Mouse (Mus musculus): Measurements from ENCODE around the gene Nploc4. TPM values are rescaled to one million over a fixed set of nuclear protein-coding genes. Genes with fewer than 3 reads are reported as not detected.
A peak's percentile ranks its signal among the peaks of the same experiment; 100 is the strongest.

The Nploc4 gene
- total RNA-seq, 1 experiment = 57.7 TPM

DNA sequence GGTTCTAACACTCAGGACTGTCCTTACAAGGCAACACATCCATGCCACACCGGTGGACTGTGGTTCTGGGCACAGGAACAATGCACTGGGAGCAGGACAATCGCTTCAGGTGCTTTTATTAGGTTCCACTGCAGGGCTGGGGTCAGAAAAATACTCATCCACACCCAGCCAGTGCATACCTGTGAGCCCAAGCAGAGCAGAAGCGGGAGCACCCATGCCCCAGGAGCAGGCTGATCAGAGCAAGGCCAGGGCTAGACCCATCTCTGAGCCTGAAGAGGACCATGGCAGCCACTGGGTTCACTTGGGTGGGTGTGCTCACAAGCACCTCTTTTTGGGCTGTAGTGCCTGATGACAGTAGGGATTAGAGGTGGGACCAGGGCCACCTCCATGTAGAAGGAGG, 57.2 kb downstream of the Nploc4 start:
- H3K27ac ChIP-seq (ENCODE audit: insufficient read depth, low read depth, low read length, poor library complexity, severe bottlenecking) = no peak overlapping the region

DNA sequence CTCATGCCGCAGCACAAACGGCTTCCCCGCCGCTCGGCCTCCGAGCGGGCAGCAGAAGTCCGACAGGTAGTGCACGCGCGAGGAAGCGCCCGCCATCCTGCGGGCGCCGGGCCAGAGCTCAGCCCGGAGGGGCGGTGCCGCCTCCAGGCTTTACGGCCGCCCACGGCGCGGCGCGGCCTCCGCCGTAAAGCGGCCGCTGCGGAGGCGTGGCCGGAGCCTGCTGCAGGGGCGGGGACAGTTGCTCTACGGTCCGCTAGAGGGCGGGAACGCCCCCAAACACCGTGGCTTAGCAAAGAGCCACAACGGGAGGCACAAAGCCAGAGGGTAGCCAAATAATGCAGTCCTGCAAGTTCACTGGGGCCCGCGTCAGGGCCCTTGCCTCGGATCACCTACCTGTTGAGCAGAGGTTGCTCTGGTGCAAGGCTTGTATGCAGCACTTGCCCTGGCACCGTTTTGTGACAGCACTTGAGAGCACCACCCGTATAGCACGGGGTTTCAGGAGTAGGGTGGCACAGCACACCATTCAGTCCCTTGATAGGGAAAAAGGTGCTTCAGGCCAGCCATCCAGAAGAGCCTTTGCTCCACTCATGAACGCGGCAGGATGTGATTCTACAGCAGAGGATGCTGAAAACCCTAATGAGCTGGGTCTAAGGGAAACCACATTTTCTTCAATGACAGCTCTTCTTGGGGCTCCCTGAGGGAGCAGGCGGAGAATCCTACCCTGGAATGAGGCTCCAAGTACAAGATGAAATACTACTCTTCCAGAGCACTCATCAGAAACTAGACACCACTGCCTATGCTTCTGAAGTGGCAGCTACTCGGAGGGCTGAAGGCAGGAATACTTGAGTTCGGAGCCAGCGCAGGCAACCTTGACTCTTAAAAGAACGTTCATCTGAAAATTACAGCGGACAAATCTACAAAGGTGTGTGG, 58.6 kb downstream of the Nploc4 start, which contains the start of gene Faap100:
Gene Faap100 (minus strand): TSS at position 154 of the 930 bp plus-strand sequence.
- in situ Hi-C loops (cut with MboI; ENCODE audit: low sequenced_read_pairs in 2 of 2, unreplicated experiment in 2 of 2) = no loop called here
- no peaks in the 10 kb centered on the region for H3K9me3 ChIP-seq (ENCODE audit: control insufficient read depth, insufficient read depth, low read depth, low read length)
- H3K36me3 ChIP-seq (ENCODE audit: control insufficient read depth, insufficient read depth, low read length, poor library complexity, severe bottlenecking) = peaks cover 42% of the 10 kb centered on the region
- no peak within 1 kb of the TSS for H3K27ac ChIP-seq (ENCODE audit: insufficient read depth, low read depth, low read length, poor library complexity, severe bottlenecking)
- peaks cover 0 to 6% of the 10 kb centered on the region in 2 experiments; a peak in 1 of 4 replicates for H3K4me1 ChIP-seq (ENCODE audit: control insufficient read depth in 2 of 2, insufficient read depth in 2 of 2, low read length in 2 of 2, poor library complexity in 1 of 2)
- H3K9ac ChIP-seq (ENCODE audit: insufficient read depth, low read depth, low read length, poor library complexity, severe bottlenecking) = peak within 1 kb of the TSS; percentile 77
- TF ChIP-seq MAFK (IDR thresholded peaks at IDR 0.05; ENCODE audit: insufficient read depth, low read depth, low read length) (no peak), HCFC1 (IDR thresholded peaks at IDR 0.05; ENCODE audit: borderline replicate concordance, insufficient read depth, low read length) (peak; percentile 67; the same call in 1 of the 2 replicates), CHD2 (IDR thresholded peaks at IDR 0.05; ENCODE audit: low read depth, low read length) (no peak), ZC3H11A (IDR thresholded peaks at IDR 0.05; ENCODE audit: borderline replicate concordance, low read depth, low read length) (no peak), ZNF384 (IDR thresholded peaks at IDR 0.05; ENCODE audit: low read depth, low read length) (no peak)
- peak within 1 kb of the TSS; percentile 82 to 94 for H3K4me3 ChIP-seq (ENCODE audit: insufficient read depth in 1 of 2, low read depth in 1 of 2, low read length in 2 of 2, poor library complexity in 1 of 2, severe bottlenecking in 1 of 2)
- DNase-seq (ENCODE audit: low read depth, low spot score) = peak; percentile 89

More for the DNA sequence above, 57.2 kb downstream of the Nploc4 start:
- no peak for DNase-seq (ENCODE audit: low read depth, low spot score)
- no peak overlapping the region for H3K9ac ChIP-seq (ENCODE audit: insufficient read depth, low read depth, low read length, poor library complexity, severe bottlenecking)
- H3K9me3 ChIP-seq (ENCODE audit: control insufficient read depth, insufficient read depth, low read depth, low read length) = no peaks in the 10 kb centered on the region
- H3K36me3 ChIP-seq (ENCODE audit: control insufficient read depth, insufficient read depth, low read length, poor library complexity, severe bottlenecking) = peaks cover 44% of the 10 kb centered on the region
- no peak overlapping the region for H3K4me3 ChIP-seq (ENCODE audit: insufficient read depth in 1 of 2, low read depth in 1 of 2, low read length in 2 of 2, poor library complexity in 1 of 2, severe bottlenecking in 1 of 2)
- H3K4me1 ChIP-seq (ENCODE audit: control insufficient read depth in 2 of 2, insufficient read depth in 2 of 2, low read length in 2 of 2, poor library complexity in 1 of 2) = peaks cover 0 to 6% of the 10 kb centered on the region in 2 experiments; a peak in 1 of 4 replicates
- in situ Hi-C loops (cut with MboI; ENCODE audit: low sequenced_read_pairs in 2 of 2, unreplicated experiment in 2 of 2) = no loop called here
- TF ChIP-seq ZNF384 (IDR thresholded peaks at IDR 0.05; ENCODE audit: low read depth, low read length) (no peak), MAFK (IDR thresholded peaks at IDR 0.05; ENCODE audit: insufficient read depth, low read depth, low read length) (no peak), HCFC1 (IDR thresholded peaks at IDR 0.05; ENCODE audit: borderline replicate concordance, insufficient read depth, low read length) (no peak), ZC3H11A (IDR thresholded peaks at IDR 0.05; ENCODE audit: borderline replicate concordance, low read depth, low read length) (no peak), CHD2 (IDR thresholded peaks at IDR 0.05; ENCODE audit: low read depth, low read length) (no peak)

DNA sequence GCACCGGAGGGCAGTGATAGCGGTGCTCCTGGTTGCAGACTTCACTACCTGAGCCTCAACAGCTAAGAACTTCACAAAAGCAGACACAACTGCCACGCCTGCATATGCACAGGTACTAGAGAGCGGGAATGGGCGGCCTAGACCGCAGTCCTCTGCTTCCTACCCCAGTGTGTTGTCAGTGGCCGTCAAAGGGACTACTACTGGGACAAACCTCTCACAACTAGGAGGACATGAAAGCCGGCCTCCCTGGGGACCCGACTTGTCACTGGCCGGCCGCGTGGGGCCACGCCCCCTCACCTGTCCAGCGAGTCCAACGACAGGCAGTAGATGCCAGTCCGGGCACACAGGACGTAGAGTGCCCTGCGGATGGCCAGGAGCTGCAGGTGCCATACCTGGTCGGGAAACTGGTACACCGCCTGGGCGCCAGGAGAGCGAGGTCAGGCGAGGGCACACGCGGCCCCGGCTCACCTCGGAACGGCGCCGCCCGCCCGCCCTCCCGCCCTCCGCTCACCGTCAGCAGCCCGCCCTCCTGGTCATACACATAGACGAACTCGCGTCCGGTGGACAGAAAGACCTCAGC, 59.4 kb downstream of the Nploc4 start:
- no peak for TF ChIP-seq CHD2 (IDR thresholded peaks at IDR 0.05; ENCODE audit: low read depth, low read length)
- TF ChIP-seq ZC3H11A (IDR thresholded peaks at IDR 0.05; ENCODE audit: borderline replicate concordance, low read depth, low read length) = no peak
- TF ChIP-seq ZNF384 (IDR thresholded peaks at IDR 0.05; ENCODE audit: low read depth, low read length) = no peak
- TF ChIP-seq HCFC1 (IDR thresholded peaks at IDR 0.05; ENCODE audit: borderline replicate concordance, insufficient read depth, low read length) = no peak
- no peak for TF ChIP-seq MAFK (IDR thresholded peaks at IDR 0.05; ENCODE audit: insufficient read depth, low read depth, low read length)
- Histone ChIP-seq H3K4me3 (ENCODE audit: insufficient read depth in 1 of 2, low read depth in 1 of 2, low read length in 2 of 2, poor library complexity in 1 of 2, severe bottlenecking in 1 of 2) (peak overlapping the region; percentile 82 to 94), H3K9ac (ENCODE audit: insufficient read depth, low read depth, low read length, poor library complexity, severe bottlenecking) (peak overlapping the region; percentile 77), H3K36me3 (ENCODE audit: control insufficient read depth, insufficient read depth, low read length, poor library complexity, severe bottlenecking) (peaks cover 38% of the 10 kb centered on the region), H3K27ac (ENCODE audit: insufficient read depth, low read depth, low read length, poor library complexity, severe bottlenecking) (no peak overlapping the region), H3K4me1 (ENCODE audit: control insufficient read depth in 2 of 2, insufficient read depth in 2 of 2, low read length in 2 of 2, poor library complexity in 1 of 2) (peaks cover 0 to 8% of the 10 kb centered on the region in 2 experiments; a peak in 1 of 4 replicates), H3K9me3 (ENCODE audit: control insufficient read depth, insufficient read depth, low read depth, low read length) (no peaks in the 10 kb centered on the region)
- DNase-seq (ENCODE audit: low read depth, low spot score) = no peak
- in situ Hi-C loops (cut with MboI; ENCODE audit: low sequenced_read_pairs in 2 of 2, unreplicated experiment in 2 of 2) = no loop called here

DNA sequence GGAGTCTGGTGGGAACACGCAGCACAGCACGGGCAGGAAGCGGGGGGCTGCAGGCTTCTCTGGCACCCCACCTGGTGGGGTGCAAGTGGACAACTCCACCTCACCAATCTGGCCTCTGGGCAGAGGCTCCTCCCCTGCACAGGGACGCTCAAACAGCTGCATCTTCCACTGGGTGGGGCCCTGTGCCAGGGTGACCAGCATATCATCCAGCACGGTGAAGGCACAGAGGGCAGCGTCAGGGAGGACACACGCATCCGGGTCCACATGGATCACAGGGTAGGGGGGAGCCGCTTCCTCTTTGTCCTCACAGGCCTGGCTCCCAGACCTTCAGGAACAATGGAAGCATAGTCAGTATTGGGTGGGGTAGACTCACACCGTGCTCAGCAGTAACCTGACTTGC, 60.2 kb downstream of the Nploc4 start:
- no peak for DNase-seq (ENCODE audit: low read depth, low spot score)
- no peak overlapping the region for H3K9ac ChIP-seq (ENCODE audit: insufficient read depth, low read depth, low read length, poor library complexity, severe bottlenecking)
- peaks cover 35% of the 10 kb centered on the region for H3K36me3 ChIP-seq (ENCODE audit: control insufficient read depth, insufficient read depth, low read length, poor library complexity, severe bottlenecking)
- H3K4me1 ChIP-seq (ENCODE audit: control insufficient read depth in 2 of 2, insufficient read depth in 2 of 2, low read length in 2 of 2, poor library complexity in 1 of 2) = peaks cover 0 to 8% of the 10 kb centered on the region in 2 experiments; a peak in 1 of 4 replicates
- H3K9me3 ChIP-seq (ENCODE audit: control insufficient read depth, insufficient read depth, low read depth, low read length) = no peaks in the 10 kb centered on the region
- H3K27ac ChIP-seq (ENCODE audit: insufficient read depth, low read depth, low read length, poor library complexity, severe bottlenecking) = no peak overlapping the region
- in situ Hi-C loops (cut with MboI; ENCODE audit: low sequenced_read_pairs in 2 of 2, unreplicated experiment in 2 of 2) = no loop called here
- no peak for TF ChIP-seq CHD2 (IDR thresholded peaks at IDR 0.05; ENCODE audit: low read depth, low read length)
- no peak for TF ChIP-seq HCFC1 (IDR thresholded peaks at IDR 0.05; ENCODE audit: borderline replicate concordance, insufficient read depth, low read length)
- TF ChIP-seq ZNF384 (IDR thresholded peaks at IDR 0.05; ENCODE audit: low read depth, low read length) = no peak
- no peak for TF ChIP-seq MAFK (IDR thresholded peaks at IDR 0.05; ENCODE audit: insufficient read depth, low read depth, low read length)
- H3K4me3 ChIP-seq (ENCODE audit: insufficient read depth in 1 of 2, low read depth in 1 of 2, low read length in 2 of 2, poor library complexity in 1 of 2, severe bottlenecking in 1 of 2) = peak overlapping the region in 1 of 2 experiments; percentile 94; a peak in 1 of 4 replicates
